Mouse (Mus musculus) neural tube, embryonic 12.5 days (tissue): ENCODE measurements at regions not wholly inside any gene's neighbourhood (a gene's known extent, or its start where the extent isn't known, plus 50 kb on each side); places are given as distances from the start of the nearest gene placed in this dataset.

Source experiments
- ATAC-seq: fragments of 200-750 bp; cut with Nextera tagmentation; 2 replicates; pipeline ENCODE4 v1.8.0; 2017; ENCODE audit warnings: low read depth, mild to moderate bottlenecking, moderate TSS enrichment, moderate library complexity; ENCODE audit not compliant: low FRiP score
- H3K27ac ChIP-seq: fragments of 300-500 bp; sonication (generic); 2 replicates; pipeline ENCODE4 v1.5.1; 2016
- H3K27me3 ChIP-seq: fragments of 300-500 bp; sonication (generic); replicated peaks from 2 replicates; pipeline ENCODE4 v1.6.1; 2016; ENCODE audit warnings: mild to moderate bottlenecking
- H3K36me3 ChIP-seq: fragments of 300-500 bp; sonication (generic); 2 replicates; pipeline ENCODE4 v1.6.1; 2016; ENCODE audit warnings: mild to moderate bottlenecking
- H3K4me1 ChIP-seq: fragments of 300-500 bp; sonication (generic); 2 replicates; pipeline ENCODE4 v1.6.1; 2016
- H3K4me2 ChIP-seq: fragments of 300-500 bp; sonication (generic); replicated peaks from 2 replicates; pipeline ENCODE4 v1.6.1; 2016; ENCODE audit warnings: mild to moderate bottlenecking
- H3K4me3 ChIP-seq: fragments of 300-500 bp; sonication (generic); 2 replicates; pipeline ENCODE4 v1.5.1; 2016
- H3K9ac ChIP-seq: fragments of 300-500 bp; sonication (generic); 2 replicates; pipeline ENCODE4 v1.6.1; 2016; ENCODE audit warnings: mild to moderate bottlenecking
- H3K9me3 ChIP-seq: fragments of 300-500 bp; sonication (generic); 2 replicates; pipeline ENCODE4 v1.6.1; 2016; ENCODE audit warnings: mild to moderate bottlenecking
- WGBS: fragments of 180-500 bp; shearing (Covaris S2); methylation state at CpG from one replicate; pipeline ENCODE4 v1.1.7; 2016; 5-methylcytosine and 5-hydroxymethylcytosine counted together

DNA sequence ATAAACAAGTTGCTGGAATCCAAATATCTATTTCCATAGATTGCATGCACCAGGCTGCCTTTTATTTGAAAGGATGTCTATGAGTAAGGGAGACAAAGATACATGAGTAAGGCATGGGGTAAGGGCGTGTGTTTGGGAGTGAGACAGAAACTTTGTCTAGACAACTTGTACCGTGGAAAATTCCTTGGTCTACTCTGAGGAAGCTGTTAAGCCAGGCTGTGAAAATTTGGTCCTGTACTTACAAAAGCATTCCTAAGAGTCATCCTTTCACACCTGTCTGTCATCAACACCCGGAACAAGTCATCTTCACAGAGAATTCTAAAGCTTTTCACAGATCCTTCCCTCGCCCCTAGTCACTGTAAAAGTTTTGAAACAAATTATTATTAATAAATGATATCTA, 193.1 kb upstream of the Cdh6 start:
- WGBS, result 69% methylated on average over 4 of the region's 4 CpGs

GRCm38 (mm10) chr15:13360741-13361140, 187.3 kb upstream of the Cdh6 start:
- no peak overlapping the region for H3K27ac ChIP-seq
- no peak for ATAC-seq
- no peak overlapping the region for H3K4me3 ChIP-seq
- no peaks in the 10 kb centered on the region for H3K9me3 ChIP-seq
- H3K4me2 ChIP-seq, result no peak overlapping the region
- 55% methylated on average over 2 of the region's 2 CpGs for WGBS
- no peaks in the 10 kb centered on the region for H3K4me1 ChIP-seq
- no peaks in the 10 kb centered on the region for H3K27me3 ChIP-seq
- H3K9ac ChIP-seq, result no peak overlapping the region
- H3K36me3 ChIP-seq, result no peaks in the 10 kb centered on the region

More for the DNA sequence above, 193.1 kb upstream of the Cdh6 start:
- no peak overlapping the region for H3K9ac ChIP-seq
- no peak overlapping the region for H3K27ac ChIP-seq
- no peak for ATAC-seq
- no peaks in the 10 kb centered on the region for H3K9me3 ChIP-seq
- no peak overlapping the region for H3K4me2 ChIP-seq
- no peak overlapping the region for H3K4me3 ChIP-seq
- H3K36me3 ChIP-seq, result no peaks in the 10 kb centered on the region
- H3K27me3 ChIP-seq, result no peaks in the 10 kb centered on the region
- H3K4me1 ChIP-seq, result no peaks in the 10 kb centered on the region

GRCm38 (mm10) chr15:13359026-13359425, 185.6 kb upstream of the Cdh6 start:
- WGBS, result 2% methylated on average over 1 of the region's 1 CpGs
- no peak overlapping the region for H3K4me2 ChIP-seq
- ATAC-seq, result no peak
- no peak overlapping the region for H3K4me3 ChIP-seq
- no peaks in the 10 kb centered on the region for H3K36me3 ChIP-seq
- no peaks in the 10 kb centered on the region for H3K4me1 ChIP-seq
- H3K27ac ChIP-seq, result no peak overlapping the region
- H3K27me3 ChIP-seq, result no peaks in the 10 kb centered on the region
- H3K9ac ChIP-seq, result no peak overlapping the region
- no peaks in the 10 kb centered on the region for H3K9me3 ChIP-seq

DNA sequence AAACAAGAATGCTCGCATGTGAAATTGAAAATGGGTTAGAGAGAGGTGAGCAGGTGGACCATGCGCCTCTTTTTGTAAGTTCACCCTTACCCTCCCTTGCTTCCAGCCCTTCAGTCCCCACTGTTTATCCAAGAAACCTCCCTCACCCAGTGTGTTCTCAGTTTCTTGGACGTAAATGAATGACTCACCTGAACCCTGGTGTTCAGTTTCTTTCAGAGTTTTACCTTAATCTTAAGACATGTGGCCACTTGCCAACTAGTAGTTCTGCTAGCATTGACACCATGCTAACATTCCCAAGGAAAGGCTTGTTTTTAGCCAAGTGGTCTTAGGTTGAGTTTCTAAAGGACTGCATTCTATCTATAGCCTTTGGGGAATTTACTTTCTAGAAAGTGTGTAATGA, 176.8 kb upstream of the Cdh6 start:
- H3K4me1 ChIP-seq, result no peaks in the 10 kb centered on the region
- no peaks in the 10 kb centered on the region for H3K9me3 ChIP-seq
- H3K9ac ChIP-seq, result no peak overlapping the region
- no peaks in the 10 kb centered on the region for H3K36me3 ChIP-seq
- H3K27ac ChIP-seq, result no peak overlapping the region
- H3K27me3 ChIP-seq, result no peaks in the 10 kb centered on the region
- WGBS, result 68% methylated on average over 3 of the region's 3 CpGs
- ATAC-seq, result no peak
- H3K4me2 ChIP-seq, result no peak overlapping the region
- H3K4me3 ChIP-seq, result no peak overlapping the region

GRCm38 (mm10) chr15:13336392-13336791, 162.9 kb upstream of the Cdh6 start:
- no peaks in the 10 kb centered on the region for H3K4me1 ChIP-seq
- H3K36me3 ChIP-seq, result no peaks in the 10 kb centered on the region
- no peak overlapping the region for H3K27ac ChIP-seq
- no peaks in the 10 kb centered on the region for H3K27me3 ChIP-seq
- H3K4me2 ChIP-seq, result no peak overlapping the region
- H3K9me3 ChIP-seq, result no peaks in the 10 kb centered on the region
- WGBS, result 97% methylated on average over 1 of the region's 1 CpGs
- no peak overlapping the region for H3K4me3 ChIP-seq
- no peak for ATAC-seq
- H3K9ac ChIP-seq, result no peak overlapping the region

GRCm38 (mm10) chr15:13324439-13324838, 151.0 kb upstream of the Cdh6 start:
- no peak overlapping the region for H3K4me3 ChIP-seq
- no peak for ATAC-seq
- no peaks in the 10 kb centered on the region for H3K36me3 ChIP-seq
- H3K4me2 ChIP-seq, result no peak overlapping the region
- WGBS, result 64% methylated on average over 2 of the region's 2 CpGs
- no peak overlapping the region for H3K27ac ChIP-seq
- H3K9ac ChIP-seq, result no peak overlapping the region
- H3K9me3 ChIP-seq, result no peaks in the 10 kb centered on the region
- H3K4me1 ChIP-seq, result peaks cover 4% of the 10 kb centered on the region; the same call in 1 of the 2 replicates
- no peaks in the 10 kb centered on the region for H3K27me3 ChIP-seq

GRCm38 (mm10) chr15:13320599-13321348, 147.3 kb upstream of the Cdh6 start:
- Histone ChIP-seq H3K9ac (no peak overlapping the region), H3K4me3 (no peak overlapping the region), H3K4me2 (no peak overlapping the region), H3K36me3 (no peaks in the 10 kb centered on the region), H3K27me3 (no peaks in the 10 kb centered on the region), H3K9me3 (no peaks in the 10 kb centered on the region), H3K4me1 (peaks cover 4% of the 10 kb centered on the region; the same call in 1 of the 2 replicates), H3K27ac (no peak overlapping the region)
- ATAC-seq, result peak; percentile 22; the same call in 1 of the 2 replicates
- 22% methylated on average over 10 of the region's 10 CpGs for WGBS

- no peak for ATAC-seq
- no peaks in the 10 kb centered on the region for H3K36me3 ChIP-seq
- H3K9ac ChIP-seq, result no peak overlapping the region
- H3K27me3 ChIP-seq, result no peaks in the 10 kb centered on the region
- H3K4me2 ChIP-seq, result no peak overlapping the region
- 90% methylated on average over 6 of the region's 6 CpGs for WGBS
- H3K27ac ChIP-seq, result no peak overlapping the region
- no peak overlapping the region for H3K4me3 ChIP-seq
- H3K9me3 ChIP-seq, result no peaks in the 10 kb centered on the region
- H3K4me1 ChIP-seq, result no peaks in the 10 kb centered on the region
Measured at GRCm38 (mm10) chr15:13304562-13304961, 131.1 kb upstream of the Cdh6 start.

GRCm38 (mm10) chr15:13303456-13303855, 130.0 kb upstream of the Cdh6 start:
- ATAC-seq, result no peak
- Histone ChIP-seq H3K27ac (no peak overlapping the region), H3K4me1 (no peaks in the 10 kb centered on the region), H3K4me3 (no peak overlapping the region), H3K27me3 (no peaks in the 10 kb centered on the region), H3K4me2 (no peak overlapping the region), H3K9ac (no peak overlapping the region), H3K9me3 (no peaks in the 10 kb centered on the region), H3K36me3 (no peaks in the 10 kb centered on the region)
- 92% methylated on average over 7 of the region's 7 CpGs for WGBS

- Histone ChIP-seq H3K4me1 (no peaks in the 10 kb centered on the region), H3K4me3 (no peak overlapping the region), H3K36me3 (no peaks in the 10 kb centered on the region), H3K9ac (no peak overlapping the region), H3K4me2 (no peak overlapping the region), H3K9me3 (no peaks in the 10 kb centered on the region), H3K27me3 (no peaks in the 10 kb centered on the region), H3K27ac (no peak overlapping the region)
- ATAC-seq, result no peak
- 83% methylated on average over 6 of the region's 6 CpGs for WGBS
Measured at GRCm38 (mm10) chr15:13302672-13303071, 129.2 kb upstream of the Cdh6 start.

DNA sequence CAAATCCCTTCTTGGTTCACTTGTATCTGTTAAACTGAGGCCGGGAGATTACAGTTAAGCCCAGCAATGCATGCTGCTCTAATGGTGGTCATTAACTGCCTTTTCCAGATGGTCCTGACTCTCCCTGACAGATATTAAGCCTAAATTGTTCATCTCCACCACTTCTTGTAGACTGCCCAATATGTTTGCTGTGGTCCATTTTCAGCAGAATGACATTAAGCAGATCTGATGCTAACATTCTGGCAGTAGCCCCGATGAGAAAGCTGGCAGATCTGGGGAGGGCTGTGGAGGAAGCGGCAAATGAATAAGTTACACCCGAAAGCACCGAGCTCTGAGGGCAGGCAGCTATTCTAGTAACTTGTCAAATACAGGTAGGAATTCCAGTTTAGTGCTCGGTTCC, 123.5 kb upstream of the Cdh6 start:
- H3K27me3 ChIP-seq, result no peaks in the 10 kb centered on the region
- WGBS, result 75% methylated on average over 6 of the region's 6 CpGs
- no peak overlapping the region for H3K4me3 ChIP-seq
- no peak overlapping the region for H3K4me2 ChIP-seq
- no peaks in the 10 kb centered on the region for H3K4me1 ChIP-seq
- no peaks in the 10 kb centered on the region for H3K36me3 ChIP-seq
- no peak for ATAC-seq
- H3K9ac ChIP-seq, result no peak overlapping the region
- H3K27ac ChIP-seq, result no peak overlapping the region
- H3K9me3 ChIP-seq, result no peaks in the 10 kb centered on the region

- no peak overlapping the region for H3K4me2 ChIP-seq
- H3K36me3 ChIP-seq, result no peaks in the 10 kb centered on the region
- no peaks in the 10 kb centered on the region for H3K4me1 ChIP-seq
- no peaks in the 10 kb centered on the region for H3K27me3 ChIP-seq
- WGBS, result 84% methylated on average over 3 of the region's 3 CpGs
- H3K27ac ChIP-seq, result no peak overlapping the region
- H3K9ac ChIP-seq, result no peak overlapping the region
- no peak for ATAC-seq
- H3K9me3 ChIP-seq, result no peaks in the 10 kb centered on the region
- no peak overlapping the region for H3K4me3 ChIP-seq
Measured at GRCm38 (mm10) chr15:13289064-13289463, 115.6 kb upstream of the Cdh6 start.

DNA sequence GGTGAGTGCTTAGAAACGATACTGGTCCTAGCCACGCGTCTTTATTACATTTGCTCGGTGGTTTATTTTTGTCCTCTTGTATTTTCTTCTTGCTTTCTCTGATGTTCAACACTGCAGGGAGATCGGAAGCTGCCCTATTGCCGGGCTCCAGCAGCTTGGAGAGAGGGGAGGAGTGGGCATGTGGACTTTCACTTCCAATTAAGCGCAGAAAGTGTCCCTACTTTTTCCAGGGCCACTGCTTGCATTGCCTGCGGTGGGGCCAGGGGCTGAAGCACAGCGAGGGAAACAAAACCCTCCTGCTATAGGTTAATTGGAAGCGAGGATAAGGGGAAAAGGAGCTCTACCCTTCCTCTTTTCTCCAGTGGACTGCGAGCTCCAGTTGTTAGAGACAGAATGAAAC, 114.4 kb upstream of the Cdh6 start:
- Histone ChIP-seq H3K9me3 (no peaks in the 10 kb centered on the region), H3K36me3 (no peaks in the 10 kb centered on the region), H3K4me1 (no peaks in the 10 kb centered on the region), H3K9ac (no peak overlapping the region), H3K4me2 (no peak overlapping the region), H3K4me3 (no peak overlapping the region), H3K27me3 (no peaks in the 10 kb centered on the region), H3K27ac (no peak overlapping the region)
- 75% methylated on average over 11 of the region's 11 CpGs for WGBS
- ATAC-seq, result no peak
